Mouse (Mus musculus): ENCODE results near the gene Arhgef17. TPM values are rescaled to one million over a fixed set of nuclear protein-coding genes. Genes with fewer than 3 reads are reported as not detected.
A peak's percentile ranks its signal among the peaks of the same experiment; 100 is the strongest.

Arhgef17 gene
- polyA plus RNA-seq, 1 experiment from 2014 or later: 10.7 TPM

DNA sequence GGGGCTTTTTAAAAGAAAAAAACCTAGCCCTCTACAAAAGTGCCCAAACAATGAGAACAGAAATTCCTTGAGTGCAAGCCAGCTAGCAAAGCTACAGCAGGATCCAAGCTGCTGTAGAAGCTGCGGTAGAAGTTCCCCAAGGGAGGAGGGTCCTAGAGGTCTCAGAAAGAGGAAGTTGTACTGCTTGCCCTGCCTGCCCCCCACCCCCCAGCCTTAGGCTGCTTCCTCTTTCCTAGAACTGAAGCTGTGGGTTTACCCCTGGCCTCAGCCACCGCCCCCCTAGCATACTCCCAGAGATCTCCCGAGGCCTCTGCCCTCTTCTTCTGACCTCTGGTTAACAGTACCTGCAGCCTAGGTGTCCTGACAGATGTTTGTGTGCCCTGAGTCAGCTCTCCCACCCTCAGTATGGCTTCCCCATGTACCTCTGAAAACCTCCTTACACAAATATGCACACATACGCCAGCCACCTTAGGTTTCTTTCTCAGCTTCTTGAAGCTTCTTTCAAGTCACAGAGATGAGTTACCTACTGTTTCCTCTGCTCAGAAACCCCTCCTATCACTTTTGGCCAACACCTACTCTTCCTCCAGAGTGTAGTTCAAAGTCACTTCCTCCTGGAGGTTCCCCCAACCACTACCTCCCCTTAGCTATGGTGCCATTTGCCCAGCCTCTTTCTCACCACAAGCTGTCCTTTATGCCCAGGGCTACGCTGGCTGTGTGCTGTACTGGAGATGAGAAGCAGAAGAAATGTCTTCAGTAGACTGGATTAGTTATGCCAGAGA is 75.9 kb downstream of the Arhgef17 start:
- DNase-seq (ENCODE audit: low spot score) (no peak), ATAC-seq (ENCODE audit: insufficient read depth, low FRiP score, low TSS enrichment) (no peak)
- H3K4me1 ChIP-seq (ENCODE audit: control insufficient read depth, insufficient read depth, low read length): peaks cover 12% of the 10 kb centered on the region
- no peaks in the 10 kb centered on the region for H3K27me3 ChIP-seq (ENCODE audit: control insufficient read depth, insufficient read depth, low read length)
- no peak overlapping the region for H3K4me3 ChIP-seq (ENCODE audit: low read depth, low read length)
- H3K9ac ChIP-seq (ENCODE audit: low read length): no peak overlapping the region
- no peak overlapping the region for H3K27ac ChIP-seq (ENCODE audit: low read depth, low read length)
- no peaks in the 10 kb centered on the region for H3K36me3 ChIP-seq (ENCODE audit: control insufficient read depth, insufficient read depth, low read length)
- H3K4me2 ChIP-seq (ENCODE audit: low read depth): no peak overlapping the region
- WGBS: 74% methylated on average over 5 of the region's 5 CpGs
- H3K9me3 ChIP-seq (ENCODE audit: control insufficient read depth, low read length): no peaks in the 10 kb centered on the region

DNA sequence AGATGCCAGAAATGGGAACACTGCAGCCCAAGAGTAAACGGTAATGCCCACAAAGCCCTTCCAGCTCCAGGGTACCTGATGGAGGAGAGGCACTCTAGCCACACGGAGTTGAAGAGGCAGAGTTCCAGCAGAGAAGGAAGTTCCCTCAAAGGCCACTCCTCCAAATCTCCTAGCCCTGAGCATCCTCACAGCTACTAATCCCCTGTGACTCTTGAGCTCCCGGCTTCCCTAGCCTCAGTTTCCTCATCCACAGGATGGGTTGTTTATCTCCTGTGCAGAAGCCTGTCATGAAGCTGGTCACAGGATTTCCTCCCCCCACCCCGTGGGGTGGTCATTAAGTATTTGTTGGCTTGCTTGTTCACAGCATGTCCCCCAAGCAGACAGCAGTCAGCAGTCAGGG is 76.6 kb downstream of the Arhgef17 start:
- Histone ChIP-seq H3K4me2 (ENCODE audit: low read depth) (no peak overlapping the region), H3K9me3 (ENCODE audit: control insufficient read depth, low read length) (no peaks in the 10 kb centered on the region), H3K9ac (ENCODE audit: low read length) (no peak overlapping the region), H3K27me3 (ENCODE audit: control insufficient read depth, insufficient read depth, low read length) (no peaks in the 10 kb centered on the region), H3K27ac (ENCODE audit: low read depth, low read length) (no peak overlapping the region), H3K36me3 (ENCODE audit: control insufficient read depth, insufficient read depth, low read length) (no peaks in the 10 kb centered on the region), H3K4me1 (ENCODE audit: control insufficient read depth, insufficient read depth, low read length) (peaks cover 12% of the 10 kb centered on the region), H3K4me3 (ENCODE audit: low read depth, low read length) (no peak overlapping the region)
- ATAC-seq (ENCODE audit: insufficient read depth, low FRiP score, low TSS enrichment): no peak
- DNase-seq (ENCODE audit: low spot score): no peak
- WGBS: 43% methylated on average over 4 of the region's 4 CpGs

DNA sequence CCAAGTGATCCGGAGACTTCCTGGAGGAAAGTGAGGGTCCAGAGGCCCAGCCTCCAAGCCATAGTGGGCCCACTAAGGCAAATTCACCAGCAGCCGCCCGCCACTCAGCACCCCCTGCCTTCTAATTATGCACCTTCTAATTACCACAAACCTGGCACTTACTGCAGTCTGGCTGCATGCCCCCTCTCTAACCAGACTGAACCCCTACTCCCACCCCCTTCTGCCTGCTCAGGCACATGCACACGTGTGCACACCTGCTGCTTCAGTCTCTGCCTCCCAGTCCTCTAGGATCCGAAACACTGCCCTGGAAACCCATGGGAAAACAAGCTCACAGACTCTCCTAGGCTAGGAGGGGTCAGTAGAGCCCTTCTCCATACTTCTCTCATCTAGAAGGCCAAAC is 77.0 kb downstream of the Arhgef17 start:
- Histone ChIP-seq H3K9ac (ENCODE audit: low read length) (no peak overlapping the region), H3K27ac (ENCODE audit: low read depth, low read length) (no peak overlapping the region), H3K4me3 (ENCODE audit: low read depth, low read length) (no peak overlapping the region), H3K27me3 (ENCODE audit: control insufficient read depth, insufficient read depth, low read length) (no peaks in the 10 kb centered on the region), H3K9me3 (ENCODE audit: control insufficient read depth, low read length) (no peaks in the 10 kb centered on the region), H3K4me2 (ENCODE audit: low read depth) (no peak overlapping the region), H3K36me3 (ENCODE audit: control insufficient read depth, insufficient read depth, low read length) (no peaks in the 10 kb centered on the region), H3K4me1 (ENCODE audit: control insufficient read depth, insufficient read depth, low read length) (peaks cover 12% of the 10 kb centered on the region)
- ATAC-seq (ENCODE audit: insufficient read depth, low FRiP score, low TSS enrichment) (no peak), DNase-seq (ENCODE audit: low spot score) (no peak)
- 64% methylated on average over 5 of the region's 5 CpGs for WGBS

DNA sequence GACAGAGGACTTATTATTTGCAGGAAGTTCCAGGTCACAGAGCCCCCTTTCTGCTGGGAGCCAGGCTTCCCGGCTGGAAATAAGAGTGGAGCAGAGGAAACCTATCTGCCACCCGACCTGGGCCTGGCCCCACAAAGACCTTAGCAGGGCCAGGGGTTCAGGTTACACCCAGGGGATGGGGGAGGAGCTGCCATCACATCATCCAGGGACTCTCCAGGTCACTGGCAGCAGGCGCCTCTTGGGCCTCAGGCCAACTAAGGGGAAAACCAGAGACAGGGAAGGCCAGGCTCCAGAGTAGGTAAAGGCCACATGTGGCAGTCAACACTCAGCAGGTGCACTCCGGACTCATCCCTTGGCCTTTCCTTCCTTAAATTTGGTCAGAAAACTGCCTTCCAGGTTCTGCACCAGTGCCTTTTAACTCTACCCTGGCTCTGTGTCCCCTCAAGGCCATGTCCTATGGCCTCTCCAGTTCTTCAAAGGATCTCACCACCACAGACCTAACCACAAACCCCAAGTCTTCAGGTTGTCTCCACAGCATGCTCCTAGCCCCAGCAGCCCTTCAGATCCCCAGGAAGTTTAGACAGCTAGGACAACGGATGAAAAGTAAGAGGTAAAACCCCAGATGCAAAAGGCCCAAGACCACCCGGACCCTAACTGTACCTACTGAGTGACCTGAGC is 77.6 kb downstream of the Arhgef17 start:
- peaks cover 12% of the 10 kb centered on the region for H3K4me1 ChIP-seq (ENCODE audit: control insufficient read depth, insufficient read depth, low read length)
- H3K4me2 ChIP-seq (ENCODE audit: low read depth): no peak overlapping the region
- H3K9me3 ChIP-seq (ENCODE audit: control insufficient read depth, low read length): no peaks in the 10 kb centered on the region
- no peak overlapping the region for H3K27ac ChIP-seq (ENCODE audit: low read depth, low read length)
- H3K36me3 ChIP-seq (ENCODE audit: control insufficient read depth, insufficient read depth, low read length): no peaks in the 10 kb centered on the region
- no peak overlapping the region for H3K9ac ChIP-seq (ENCODE audit: low read length)
- 46% methylated on average over 6 of the region's 6 CpGs for WGBS
- no peaks in the 10 kb centered on the region for H3K27me3 ChIP-seq (ENCODE audit: control insufficient read depth, insufficient read depth, low read length)
- DNase-seq (ENCODE audit: low spot score) (no peak), ATAC-seq (ENCODE audit: insufficient read depth, low FRiP score, low TSS enrichment) (no peak)
- no peak overlapping the region for H3K4me3 ChIP-seq (ENCODE audit: low read depth, low read length)

DNA sequence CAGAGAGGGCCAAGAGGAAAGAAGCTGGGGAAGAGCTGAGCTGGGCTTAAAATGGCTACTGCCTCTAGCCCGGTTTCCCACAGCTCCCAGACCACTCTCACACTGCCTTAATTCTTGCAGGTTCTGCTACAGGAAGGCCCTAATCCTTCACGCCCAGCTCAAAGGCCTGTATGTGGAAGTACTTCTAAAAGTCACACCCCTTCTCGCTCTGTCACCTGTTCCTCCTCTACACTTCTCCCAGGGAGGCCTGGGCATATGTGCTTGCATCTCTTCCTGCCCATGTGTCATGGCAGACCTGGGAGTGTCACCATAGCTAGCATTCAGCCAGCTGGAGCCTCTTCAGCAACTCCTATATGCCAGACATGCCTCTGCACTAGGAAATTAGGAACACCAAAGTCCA is 78.5 kb downstream of the Arhgef17 start:
- Histone ChIP-seq H3K9ac (ENCODE audit: low read length) (no peak overlapping the region), H3K36me3 (ENCODE audit: control insufficient read depth, insufficient read depth, low read length) (no peaks in the 10 kb centered on the region), H3K4me3 (ENCODE audit: low read depth, low read length) (no peak overlapping the region), H3K4me1 (ENCODE audit: control insufficient read depth, insufficient read depth, low read length) (peaks cover 12% of the 10 kb centered on the region), H3K27ac (ENCODE audit: low read depth, low read length) (no peak overlapping the region), H3K4me2 (ENCODE audit: low read depth) (no peak overlapping the region), H3K9me3 (ENCODE audit: control insufficient read depth, low read length) (no peaks in the 10 kb centered on the region), H3K27me3 (ENCODE audit: control insufficient read depth, insufficient read depth, low read length) (no peaks in the 10 kb centered on the region)
- 73% methylated on average over 3 of the region's 3 CpGs for WGBS
- DNase-seq (ENCODE audit: low spot score): no peak
- no peak for ATAC-seq (ENCODE audit: insufficient read depth, low FRiP score, low TSS enrichment)

DNA sequence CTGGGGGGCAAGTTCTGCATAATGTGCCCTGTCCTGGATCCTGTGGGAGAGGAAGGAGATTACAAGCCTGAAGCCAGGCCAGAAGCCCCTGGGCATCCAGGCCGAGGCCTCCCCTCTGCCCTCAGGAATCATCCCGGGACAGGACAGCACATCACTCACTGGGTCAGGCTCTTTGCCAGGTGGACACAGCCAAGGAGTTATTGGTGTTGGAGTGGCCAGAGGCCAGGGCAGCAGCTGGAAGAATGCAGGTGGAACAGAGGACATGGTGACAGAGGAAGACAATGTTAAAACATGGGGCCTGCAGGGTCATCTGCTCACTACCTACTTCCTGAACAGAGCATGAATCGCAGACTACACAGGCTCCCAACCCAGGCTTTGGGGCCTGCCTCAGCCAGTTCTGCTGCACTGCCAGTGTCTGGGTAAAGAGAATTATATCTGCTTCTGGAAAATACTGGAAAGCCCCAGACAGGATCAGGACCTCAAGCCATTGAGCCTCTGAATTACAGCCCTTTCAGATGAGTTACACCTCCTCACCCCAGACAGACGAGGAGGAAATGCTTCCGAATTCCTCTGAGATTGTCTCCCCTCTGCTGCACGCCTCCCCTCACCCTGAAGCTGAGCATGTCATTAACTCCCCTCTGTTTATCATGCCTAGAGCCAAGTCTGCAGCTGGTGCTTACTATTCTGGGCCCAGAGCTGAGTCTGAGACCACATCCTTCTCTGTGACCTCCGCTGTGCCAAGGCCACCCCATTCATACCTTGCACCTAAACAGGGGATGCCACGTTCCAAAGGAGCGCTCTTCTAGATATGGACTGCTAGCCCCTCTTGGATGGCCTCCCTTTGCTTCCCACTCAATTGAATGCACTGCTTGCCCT is 80.2 kb downstream of the Arhgef17 start:
- Histone ChIP-seq H3K9ac (ENCODE audit: low read length) (no peak overlapping the region), H3K36me3 (ENCODE audit: control insufficient read depth, insufficient read depth, low read length) (no peaks in the 10 kb centered on the region), H3K4me1 (ENCODE audit: control insufficient read depth, insufficient read depth, low read length) (peaks cover 12% of the 10 kb centered on the region), H3K27ac (ENCODE audit: low read depth, low read length) (no peak overlapping the region), H3K4me2 (ENCODE audit: low read depth) (no peak overlapping the region), H3K9me3 (ENCODE audit: control insufficient read depth, low read length) (no peaks in the 10 kb centered on the region), H3K4me3 (ENCODE audit: low read depth, low read length) (no peak overlapping the region), H3K27me3 (ENCODE audit: control insufficient read depth, insufficient read depth, low read length) (no peaks in the 10 kb centered on the region)
- no peak for DNase-seq (ENCODE audit: low spot score)
- ATAC-seq (ENCODE audit: insufficient read depth, low FRiP score, low TSS enrichment): 0 out of 2 replicates have a peak, but pooled peaks have one; percentile 35
- WGBS: 70% methylated on average over 9 of the region's 9 CpGs

DNA sequence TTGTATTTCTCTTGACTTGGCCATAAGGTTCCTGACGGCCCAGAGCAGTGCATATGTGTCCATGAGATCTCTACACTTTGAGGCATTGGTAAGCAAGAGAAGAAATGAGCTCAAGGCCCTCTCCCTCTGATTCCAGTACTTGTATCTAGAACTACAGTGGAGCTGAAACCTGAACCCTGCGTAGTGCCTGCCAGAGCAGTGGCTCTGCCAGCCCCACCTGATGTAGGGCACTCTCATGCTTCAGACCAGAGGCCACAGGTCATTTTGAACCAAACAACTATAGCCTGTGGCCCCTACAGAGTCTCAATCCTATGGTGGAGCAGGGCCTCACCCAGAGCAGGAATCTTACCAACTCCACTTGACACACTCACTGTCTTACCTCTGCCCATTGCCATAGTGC is 82.4 kb downstream of the Arhgef17 start:
- 85% methylated on average over 2 of the region's 2 CpGs for WGBS
- no peak overlapping the region for H3K9ac ChIP-seq (ENCODE audit: low read length)
- no peak for ATAC-seq (ENCODE audit: insufficient read depth, low FRiP score, low TSS enrichment)
- H3K36me3 ChIP-seq (ENCODE audit: control insufficient read depth, insufficient read depth, low read length): no peaks in the 10 kb centered on the region
- no peak overlapping the region for H3K4me3 ChIP-seq (ENCODE audit: low read depth, low read length)
- no peak overlapping the region for H3K4me2 ChIP-seq (ENCODE audit: low read depth)
- no peak overlapping the region for H3K27ac ChIP-seq (ENCODE audit: low read depth, low read length)
- H3K4me1 ChIP-seq (ENCODE audit: control insufficient read depth, insufficient read depth, low read length): peaks cover 12% of the 10 kb centered on the region
- DNase-seq (ENCODE audit: low spot score): no peak
- no peaks in the 10 kb centered on the region for H3K9me3 ChIP-seq (ENCODE audit: control insufficient read depth, low read length)
- H3K27me3 ChIP-seq (ENCODE audit: control insufficient read depth, insufficient read depth, low read length): no peaks in the 10 kb centered on the region

DNA sequence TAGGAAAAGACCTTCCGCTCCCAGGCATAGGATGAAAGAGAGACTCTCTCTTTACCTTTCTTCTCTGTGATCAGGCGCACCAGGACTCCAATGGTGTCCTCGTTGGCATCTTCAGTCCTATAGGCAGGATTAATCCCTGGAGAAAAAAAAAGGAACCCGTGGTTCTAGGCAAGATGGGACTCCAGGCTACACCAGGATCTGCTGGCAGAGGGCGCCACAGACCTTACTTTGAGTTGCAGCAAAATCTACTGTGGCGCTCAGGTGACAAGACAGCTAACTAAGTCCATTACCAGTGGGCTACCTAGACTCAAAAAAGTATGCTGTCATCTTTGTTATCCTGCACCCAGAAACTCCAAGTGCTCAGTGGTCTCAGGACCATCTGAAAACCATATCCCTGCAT is 83.2 kb downstream of the Arhgef17 start:
- 34% methylated on average over 6 of the region's 6 CpGs for WGBS
- peaks cover 8% of the 10 kb centered on the region for H3K4me1 ChIP-seq (ENCODE audit: control insufficient read depth, insufficient read depth, low read length)
- no peaks in the 10 kb centered on the region for H3K27me3 ChIP-seq (ENCODE audit: control insufficient read depth, insufficient read depth, low read length)
- H3K4me3 ChIP-seq (ENCODE audit: low read depth, low read length): no peak overlapping the region
- no peak overlapping the region for H3K4me2 ChIP-seq (ENCODE audit: low read depth)
- H3K36me3 ChIP-seq (ENCODE audit: control insufficient read depth, insufficient read depth, low read length): no peaks in the 10 kb centered on the region
- no peaks in the 10 kb centered on the region for H3K9me3 ChIP-seq (ENCODE audit: control insufficient read depth, low read length)
- no peak for ATAC-seq (ENCODE audit: insufficient read depth, low FRiP score, low TSS enrichment)
- H3K9ac ChIP-seq (ENCODE audit: low read length): no peak overlapping the region
- H3K27ac ChIP-seq (ENCODE audit: low read depth, low read length): no peak overlapping the region
- DNase-seq (ENCODE audit: low spot score): peak; percentile 63

Measured in neural tube, embryonic 11.5 days (tissue).